Mouse (Mus musculus) yolk sac, embryonic 10.5 days (tissue): Measurements from ENCODE around the gene Phlpp2.

Experiments
- DNase-seq: peaks from one replicate; pipeline ENCODE4 v3.0.0-alpha.2; 2017; ENCODE audit warnings: low spot score

Phlpp2 gene

GRCm38 (mm10) chr8:109962896-109963295, 94.6 kb downstream of the Phlpp2 start:
- no peak for DNase-seq

- no peak for DNase-seq
Measured at GRCm38 (mm10) chr8:109963421-109963820, 95.1 kb downstream of the Phlpp2 start.

- DNase-seq, result no peak
Measured at GRCm38 (mm10) chr8:109964106-109964505, 95.8 kb downstream of the Phlpp2 start.

- DNase-seq, result no peak
Measured at GRCm38 (mm10) chr8:109968837-109969236, 100.5 kb downstream of the Phlpp2 start.

GRCm38 (mm10) chr8:109970323-109970722, 102.0 kb downstream of the Phlpp2 start:
- DNase-seq, result no peak

- DNase-seq, result no peak
Measured at GRCm38 (mm10) chr8:109972901-109973300, 104.6 kb downstream of the Phlpp2 start.

- peak; percentile 43 for DNase-seq
Measured at GRCm38 (mm10) chr8:109979339-109979738, 111.0 kb downstream of the Phlpp2 start.

GRCm38 (mm10) chr8:109982386-109983105, 114.2 kb downstream of the Phlpp2 start:
- DNase-seq, result no peak

GRCm38 (mm10) chr8:109983944-109984343, 115.6 kb downstream of the Phlpp2 start:
- no peak for DNase-seq

- DNase-seq, result no peak
Measured at GRCm38 (mm10) chr8:109986384-109986783, 118.0 kb downstream of the Phlpp2 start.

GRCm38 (mm10) chr8:109987776-109988175, 119.4 kb downstream of the Phlpp2 start:
- DNase-seq, result no peak

- DNase-seq, result no peak
Measured at GRCm38 (mm10) chr8:109989151-109989550, 120.8 kb downstream of the Phlpp2 start.

- no peak for DNase-seq
Measured at GRCm38 (mm10) chr8:109990224-109990623, 121.9 kb downstream of the Phlpp2 start, which contains the start of gene Tat. Gene Tat (plus strand): TSS chr8:109990437.

- DNase-seq, result no peak
Measured at GRCm38 (mm10) chr8:109992166-109992565, 123.8 kb downstream of the Phlpp2 start.

- DNase-seq, result no peak
Measured at GRCm38 (mm10) chr8:109992951-109993350, 124.6 kb downstream of the Phlpp2 start.
